ENCODE assay signal across 8 mouse cellular contexts in the genomic region with DNA sequence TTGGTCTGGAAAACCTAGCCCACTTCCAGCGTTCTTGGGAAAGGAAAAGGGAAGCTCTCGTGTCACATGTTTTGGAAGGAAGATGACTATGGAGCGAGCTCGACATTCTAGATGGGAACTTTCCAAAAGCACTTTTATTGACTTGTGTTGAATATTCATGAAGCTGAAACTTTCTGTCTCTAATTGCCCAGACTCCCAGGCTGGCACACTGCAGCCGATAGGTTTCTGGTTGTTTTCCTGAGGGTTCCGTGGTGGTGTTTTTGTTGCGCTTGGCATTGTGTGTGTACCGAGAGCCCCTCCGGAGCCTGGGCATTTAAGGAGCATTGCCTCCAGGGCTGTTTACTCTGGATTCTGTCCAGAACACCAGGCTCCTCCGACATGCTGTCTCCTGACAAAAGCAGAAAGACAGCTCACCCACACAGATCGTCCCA.
A peak's percentile ranks its signal among the peaks of the same experiment; 100 is the strongest.
DNase-seq lines count a peak whose midpoint lies in the region; ATAC-seq lines count a peak whose summit lies in the region.
"Had no signal": no experiment of that assay in that cellular context is flagged by ENCODE, and none has a peak within 500 bp of the region (broad histone marks: within the 10 kb centered on the region; RNA-seq: fewer than 3 reads in every experiment).

No protein-coding gene starts in this region.

- no peaks in the 10 kb centered on the region for H3K9me3 ChIP-seq in limb, embryonic 12.5 days
- H3K9me3 ChIP-seq in limb, embryonic 10.5 days (replicated peaks) = no peaks in the 10 kb centered on the region
- no peaks in the 10 kb centered on the region for H3K9me3 ChIP-seq in embryonic facial prominence, embryonic 15.5 days (replicated peaks)
- no peaks in the 10 kb centered on the region for H3K9me3 ChIP-seq in heart, embryonic 13.5 days

- H3K4me1 ChIP-seq in limb, embryonic 12.5 days (replicated peaks) = peaks cover 38% of the 10 kb centered on the region
- peaks cover 7% of the 10 kb centered on the region; the same call in 1 of the 2 replicates for H3K4me1 ChIP-seq in limb, embryonic 10.5 days
- peaks cover 35% of the 10 kb centered on the region for H3K4me1 ChIP-seq in embryonic facial prominence, embryonic 15.5 days
- H3K4me1 ChIP-seq in heart, embryonic 13.5 days = peaks cover 53% of the 10 kb centered on the region

- H3K9ac ChIP-seq in limb, embryonic 12.5 days (replicated peaks) = no peak overlapping the region
- H3K9ac ChIP-seq in embryonic facial prominence, embryonic 15.5 days = no peak overlapping the region
- H3K9ac ChIP-seq in heart, embryonic 13.5 days = no peak overlapping the region

- 43% methylated on average over 11 of the region's 11 CpGs for WGBS in limb, embryonic 12.5 days
- WGBS in limb, embryonic 10.5 days = 73% methylated on average over 11 of the region's 11 CpGs
- 21% methylated on average over 11 of the region's 11 CpGs for WGBS in embryonic facial prominence, embryonic 15.5 days
- WGBS in heart, embryonic 13.5 days = 43% methylated on average over 11 of the region's 11 CpGs

- ATAC-seq in limb, embryonic 12.5 days (ENCODE audit: insufficient number of reproducible peaks, insufficient read depth, low FRiP score, low TSS enrichment, low read depth) = no peak
- no peak; the same call in 1 of the 2 replicates for ATAC-seq in embryonic facial prominence, embryonic 15.5 days (ENCODE audit: insufficient number of reproducible peaks, low FRiP score, low TSS enrichment, low read depth)
- ATAC-seq in heart, embryonic 13.5 days (ENCODE audit: extremely low read depth, insufficient number of reproducible peaks, low FRiP score, low TSS enrichment) = peak; percentile 34; the same call in 1 of the 2 replicates

- H3K4me3 ChIP-seq in limb, embryonic 12.5 days (replicated peaks) = no peak overlapping the region
- H3K4me3 ChIP-seq in limb, embryonic 10.5 days = no peak overlapping the region
- H3K4me3 ChIP-seq in embryonic facial prominence, embryonic 15.5 days (replicated peaks) = no peak overlapping the region
- no peak overlapping the region for H3K4me3 ChIP-seq in heart, embryonic 13.5 days

- no peaks in the 10 kb centered on the region for H3K27me3 ChIP-seq in limb, embryonic 12.5 days
- H3K27me3 ChIP-seq in limb, embryonic 10.5 days (ENCODE audit: low read depth, poor library complexity, severe bottlenecking) = no peaks in the 10 kb centered on the region
- no peaks in the 10 kb centered on the region for H3K27me3 ChIP-seq in embryonic facial prominence, embryonic 15.5 days
- H3K27me3 ChIP-seq in heart, embryonic 13.5 days (replicated peaks) = no peaks in the 10 kb centered on the region

- no peaks in the 10 kb centered on the region for H3K36me3 ChIP-seq in limb, embryonic 12.5 days
- no peaks in the 10 kb centered on the region for H3K36me3 ChIP-seq in limb, embryonic 10.5 days
- H3K36me3 ChIP-seq in embryonic facial prominence, embryonic 15.5 days = no peaks in the 10 kb centered on the region
- no peaks in the 10 kb centered on the region for H3K36me3 ChIP-seq in heart, embryonic 13.5 days

- H3K27ac ChIP-seq in limb, embryonic 12.5 days = no peak overlapping the region
- no peak overlapping the region for H3K27ac ChIP-seq in limb, embryonic 10.5 days
- H3K27ac ChIP-seq in embryonic facial prominence, embryonic 15.5 days (replicated peaks) = peak overlapping the region; percentile 67
- peak overlapping the region; percentile 76 for H3K27ac ChIP-seq in heart, embryonic 13.5 days (replicated peaks)
- H3K27ac ChIP-seq: macrophage had no signal

- 0 out of 2 replicates have a peak overlapping the region, but pooled peaks have one; percentile 11 for H3K4me2 ChIP-seq in limb, embryonic 12.5 days
- H3K4me2 ChIP-seq in embryonic facial prominence, embryonic 15.5 days (replicated peaks) = peak overlapping the region; percentile 22; the same call in 1 of the 2 replicates
- H3K4me2 ChIP-seq in heart, embryonic 13.5 days = no peak overlapping the region; the same call in 1 of the 2 replicates

- DNase-seq in limb, embryonic 10.5 days (ENCODE audit: low spot score) = no peak
- peak; percentile 28 to 35 for DNase-seq in layer of hippocampus, adult 8-10 months (ENCODE audit: low spot score in 2 of 2)
- no peak for DNase-seq in gastrocnemius, adult 8-10 months (ENCODE audit: low spot score in 2 of 2)
- no peak for DNase-seq in lung, postnatal 14 days

Comparison
In these comparisons a context has a peak if more than half of its experiments do, and no peak if none do; other contexts are left out.
1. H3K27ac ChIP-seq: peak in embryonic facial prominence, embryonic 15.5 days (single experiment) and heart, embryonic 13.5 days (single experiment); none in limb, embryonic 12.5 days (single experiment) and limb, embryonic 10.5 days (single experiment).
2. DNase-seq: peak in layer of hippocampus, adult 8-10 months (2 of 2); none in limb, embryonic 10.5 days (single experiment), gastrocnemius, adult 8-10 months (0 of 2) and lung, postnatal 14 days (single experiment).